Mouse (Mus musculus) bone marrow macrophage, adult 2 months (primary cell): ENCODE measurements around the gene Src.

ENCODE experiments used
- CTCF ChIP-seq: IDR thresholded peaks from 2 replicates; pipeline ENCODE4 v1.5.1; 2012; ENCODE audit warnings: low read depth, mild to moderate bottlenecking, low read length, moderate library complexity
- POLR2A ChIP-seq: IDR thresholded peaks from 2 replicates; pipeline ENCODE4 v1.6.1; 2012; ENCODE audit warnings: mild to moderate bottlenecking, low read depth, low read length, borderline replicate concordance

DNA sequence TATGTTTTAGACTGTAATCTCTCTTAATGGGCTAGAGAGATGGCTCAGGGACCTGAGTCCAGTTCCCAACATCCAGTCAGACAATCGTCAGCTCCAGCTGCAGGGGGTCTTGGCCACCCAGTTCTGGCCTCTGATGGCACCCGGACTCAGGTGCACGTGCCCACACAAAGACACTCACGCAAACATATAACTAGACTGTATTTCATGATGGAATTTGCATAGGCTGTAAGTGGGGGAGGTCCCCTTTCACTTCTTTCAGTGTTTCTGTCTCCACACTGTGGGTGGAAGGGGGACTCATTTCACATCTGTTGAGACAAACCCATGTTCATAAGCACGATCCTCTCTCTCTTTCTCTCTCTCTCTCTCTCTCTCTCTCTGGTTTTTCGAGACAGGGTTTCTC, 17.8 kb upstream of the Src start:
- TF ChIP-seq POLR2A (no peak), CTCF (no peak)
